Mouse (Mus musculus) hindbrain, embryonic 10.5 days (tissue): Measurements from ENCODE around the gene Pnmt. TPM values are rescaled to one million over a fixed set of nuclear protein-coding genes. Genes with fewer than 3 reads are reported as not detected.

Experiments
- DNase-seq: peaks from one replicate; pipeline ENCODE4 v3.0.0-alpha.2; 2017; ENCODE audit warnings: low spot score
- H3K27ac ChIP-seq: fragments of 300-500 bp; sonication (generic); 2 replicates; pipeline ENCODE4 v1.5.1; 2016; ENCODE audit warnings: mild to moderate bottlenecking, moderate library complexity
- H3K27me3 ChIP-seq: fragments of 300-500 bp; sonication (generic); 2 replicates; pipeline ENCODE4 v1.6.1; 2016; ENCODE audit warnings: mild to moderate bottlenecking; ENCODE audit not compliant: poor library complexity, insufficient read depth, severe bottlenecking
- H3K36me3 ChIP-seq: fragments of 300-500 bp; sonication (generic); 2 replicates; pipeline ENCODE4 v1.6.1; 2016; ENCODE audit warnings: mild to moderate bottlenecking, moderate library complexity
- H3K4me1 ChIP-seq: fragments of 300-500 bp; sonication (generic); replicated peaks from 2 replicates; pipeline ENCODE4 v1.6.1; 2016; ENCODE audit warnings: mild to moderate bottlenecking
- H3K4me3 ChIP-seq: fragments of 300-500 bp; sonication (generic); 2 replicates; pipeline ENCODE4 v1.5.1; 2016; ENCODE audit warnings: mild to moderate bottlenecking, moderate library complexity
- H3K9me3 ChIP-seq: fragments of 300-500 bp; sonication (generic); 2 replicates; pipeline ENCODE4 v1.6.1; 2016; ENCODE audit warnings: mild to moderate bottlenecking, moderate library complexity
- WGBS: fragments of 180-500 bp; shearing (Covaris S2); methylation state at CpG from one replicate; pipeline ENCODE4 v1.1.7; 2016; 5-methylcytosine and 5-hydroxymethylcytosine counted together
- polyA plus RNA-seq: library from polyadenylated mRNA; unstranded; fragments of >200 nt; fragmentation: Nextera tagmentation; extraction: Ambion mirVana; gene quantifications from 2 replicates; pipeline ENCODE4 v1.2.1, GENCODE M21; 2016

Pnmt gene
- polyA plus RNA-seq, 1 experiment from 2014 or later = 1.2 TPM

DNA sequence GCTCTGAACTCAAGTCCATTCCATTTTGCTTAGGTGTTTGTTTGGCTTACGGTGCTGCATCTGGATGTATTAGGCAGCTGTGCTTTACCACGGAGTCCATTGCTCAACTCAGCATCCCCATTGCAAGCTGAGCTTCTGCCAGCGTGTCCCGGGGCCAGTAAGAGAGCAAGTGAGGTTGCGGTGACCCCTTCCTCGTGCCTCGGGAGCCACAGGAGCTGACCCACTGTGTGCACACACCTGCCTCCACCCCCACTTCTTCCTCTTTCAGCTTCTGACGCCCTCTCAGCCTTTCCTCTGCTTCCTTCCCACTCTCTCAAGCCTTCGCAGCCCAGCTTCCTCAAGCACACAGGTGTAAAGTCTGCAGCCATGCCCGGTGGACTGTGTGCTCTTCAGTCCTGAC lies 20.0 kb upstream of the Pnmt start:
- no peak overlapping the region for H3K4me3 ChIP-seq
- no peak overlapping the region for H3K27ac ChIP-seq
- no peaks in the 10 kb centered on the region for H3K9me3 ChIP-seq
- peaks cover 32% of the 10 kb centered on the region for H3K4me1 ChIP-seq
- no peak for DNase-seq
- no peaks in the 10 kb centered on the region for H3K27me3 ChIP-seq
- H3K36me3 ChIP-seq = peaks cover 13% of the 10 kb centered on the region; the same call in 1 of the 2 replicates
- 80% methylated on average over 10 of the region's 10 CpGs for WGBS

DNA sequence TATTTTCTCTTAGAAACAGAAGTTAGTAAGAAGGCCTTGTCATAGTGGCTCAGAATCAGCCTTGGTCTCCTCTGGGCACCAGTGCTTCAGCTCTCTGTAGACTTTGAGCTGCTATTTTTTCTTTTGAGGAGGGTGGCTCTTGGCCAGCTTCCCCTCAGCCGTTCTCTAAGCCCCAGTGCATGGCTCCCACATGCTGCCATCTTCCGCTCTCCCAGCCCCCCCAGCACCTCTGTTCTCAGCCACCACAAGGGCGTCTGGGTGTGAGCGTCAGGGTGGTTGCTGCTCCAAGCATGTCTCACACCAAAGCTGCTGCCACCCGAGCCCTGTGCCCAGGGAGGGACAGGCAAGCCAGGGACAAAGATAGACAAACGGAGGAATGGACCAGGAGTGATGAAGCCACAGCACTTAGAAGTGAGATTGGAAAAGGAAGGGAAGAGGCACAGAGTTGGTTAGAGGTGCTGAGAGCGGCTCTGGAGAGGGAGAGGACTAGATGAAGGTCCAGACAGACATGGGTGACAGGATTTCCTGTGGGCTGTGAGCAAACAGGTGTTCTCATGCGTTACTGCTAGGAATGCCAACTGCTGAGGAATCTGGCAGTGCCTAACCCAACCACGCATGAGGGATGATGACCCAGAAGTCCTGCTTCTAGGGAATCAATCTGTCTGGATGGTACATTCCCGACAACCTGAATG lies 18.9 kb upstream of the Pnmt start:
- no peak overlapping the region for H3K27ac ChIP-seq
- no peaks in the 10 kb centered on the region for H3K27me3 ChIP-seq
- WGBS = 84% methylated on average over 10 of the region's 10 CpGs
- peaks cover 13% of the 10 kb centered on the region; the same call in 1 of the 2 replicates for H3K36me3 ChIP-seq
- H3K9me3 ChIP-seq = no peaks in the 10 kb centered on the region
- H3K4me1 ChIP-seq = peaks cover 32% of the 10 kb centered on the region
- no peak overlapping the region for H3K4me3 ChIP-seq
- no peak for DNase-seq

GRCm38 (mm10) chr11:98367863-98368186 lies 18.4 kb upstream of the Pnmt start:
- H3K4me1 ChIP-seq = peaks cover 32% of the 10 kb centered on the region
- peaks cover 13% of the 10 kb centered on the region; the same call in 1 of the 2 replicates for H3K36me3 ChIP-seq
- no peaks in the 10 kb centered on the region for H3K27me3 ChIP-seq
- no peak overlapping the region for H3K4me3 ChIP-seq
- no peak for DNase-seq
- H3K9me3 ChIP-seq = no peaks in the 10 kb centered on the region
- no peak overlapping the region for H3K27ac ChIP-seq
- WGBS = 90% methylated on average over 7 of the region's 7 CpGs

- DNase-seq = no peak
- H3K9me3 ChIP-seq = no peaks in the 10 kb centered on the region
- no peak overlapping the region for H3K4me3 ChIP-seq
- peaks cover 35% of the 10 kb centered on the region for H3K4me1 ChIP-seq
- H3K27me3 ChIP-seq = no peaks in the 10 kb centered on the region
- WGBS = 80% methylated on average over 6 of the region's 6 CpGs
- peaks cover 16% of the 10 kb centered on the region for H3K36me3 ChIP-seq
- H3K27ac ChIP-seq = no peak overlapping the region
These were observed 16.9 kb upstream of the Pnmt start for GRCm38 (mm10) chr11:98369337-98369736.

DNA sequence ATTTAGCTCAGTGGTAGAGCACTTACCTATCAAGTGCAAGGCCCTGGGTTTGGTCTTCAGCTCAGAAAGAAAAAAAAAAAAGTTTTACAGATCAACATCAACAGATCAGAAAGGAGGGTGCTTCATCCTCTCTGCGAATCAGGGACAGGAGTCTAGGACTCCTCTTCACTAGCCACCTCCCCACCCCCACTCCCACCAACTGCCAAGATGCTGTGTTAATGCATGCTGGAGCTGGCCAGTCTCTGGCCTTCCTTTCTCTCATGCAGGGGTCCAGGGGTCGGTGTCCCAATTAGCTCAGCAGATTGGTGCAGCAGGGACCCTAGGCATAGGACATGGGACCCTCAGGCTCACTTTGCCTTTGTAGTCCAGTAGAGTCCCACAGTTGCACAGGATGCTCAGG lies 15.7 kb upstream of the Pnmt start:
- no peak for DNase-seq
- no peaks in the 10 kb centered on the region for H3K9me3 ChIP-seq
- H3K4me1 ChIP-seq = peaks cover 44% of the 10 kb centered on the region
- H3K36me3 ChIP-seq = peaks cover 28% of the 10 kb centered on the region
- no peak overlapping the region for H3K4me3 ChIP-seq
- 79% methylated on average over 2 of the region's 2 CpGs for WGBS
- peak overlapping the region; percentile 88 for H3K27ac ChIP-seq
- H3K27me3 ChIP-seq = no peaks in the 10 kb centered on the region

- 23% methylated on average over 10 of the region's 10 CpGs for WGBS
- peaks cover 34% of the 10 kb centered on the region for H3K36me3 ChIP-seq
- peaks cover 44% of the 10 kb centered on the region for H3K4me1 ChIP-seq
- H3K27ac ChIP-seq = peak overlapping the region; percentile 88
- DNase-seq = peak; percentile 72
- peak overlapping the region; percentile 38 for H3K4me3 ChIP-seq
- no peaks in the 10 kb centered on the region for H3K9me3 ChIP-seq
- H3K27me3 ChIP-seq = no peaks in the 10 kb centered on the region
These were observed 14.6 kb upstream of the Pnmt start for GRCm38 (mm10) chr11:98371556-98372240.

- H3K27me3 ChIP-seq = no peaks in the 10 kb centered on the region
- H3K36me3 ChIP-seq = peaks cover 40% of the 10 kb centered on the region
- DNase-seq = peak; percentile 74
- WGBS = 6% methylated on average over 2 of the region's 2 CpGs
- H3K4me1 ChIP-seq = peaks cover 44% of the 10 kb centered on the region
- H3K27ac ChIP-seq = peak overlapping the region; percentile 88
- no peaks in the 10 kb centered on the region for H3K9me3 ChIP-seq
- H3K4me3 ChIP-seq = peak overlapping the region; percentile 38
These were observed 13.8 kb upstream of the Pnmt start for GRCm38 (mm10) chr11:98372406-98372805.

DNA sequence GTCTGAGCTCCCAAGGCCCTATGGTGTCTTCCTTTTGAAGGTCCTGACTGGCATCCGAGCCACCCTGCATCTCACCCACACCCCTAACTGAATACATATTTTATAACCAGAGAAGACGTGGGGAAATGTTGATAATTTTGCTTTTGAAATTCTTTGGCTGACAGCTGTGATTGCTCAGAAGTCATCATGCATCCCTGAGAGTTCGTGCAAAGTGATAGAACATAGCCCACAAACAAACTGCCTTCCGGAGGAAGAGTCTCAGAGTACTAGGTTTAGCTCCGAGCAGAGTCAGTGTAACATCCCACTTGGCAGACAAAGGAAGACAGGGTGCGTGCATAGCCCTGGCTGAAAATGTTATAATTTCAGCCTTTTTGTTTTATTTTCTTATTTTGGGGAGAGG lies 13.0 kb upstream of the Pnmt start:
- no peak for DNase-seq
- no peaks in the 10 kb centered on the region for H3K9me3 ChIP-seq
- WGBS = 91% methylated on average over 6 of the region's 6 CpGs
- no peak overlapping the region for H3K4me3 ChIP-seq
- H3K36me3 ChIP-seq = peaks cover 48% of the 10 kb centered on the region
- H3K27me3 ChIP-seq = no peaks in the 10 kb centered on the region
- no peak overlapping the region for H3K27ac ChIP-seq
- peaks cover 44% of the 10 kb centered on the region for H3K4me1 ChIP-seq

DNA sequence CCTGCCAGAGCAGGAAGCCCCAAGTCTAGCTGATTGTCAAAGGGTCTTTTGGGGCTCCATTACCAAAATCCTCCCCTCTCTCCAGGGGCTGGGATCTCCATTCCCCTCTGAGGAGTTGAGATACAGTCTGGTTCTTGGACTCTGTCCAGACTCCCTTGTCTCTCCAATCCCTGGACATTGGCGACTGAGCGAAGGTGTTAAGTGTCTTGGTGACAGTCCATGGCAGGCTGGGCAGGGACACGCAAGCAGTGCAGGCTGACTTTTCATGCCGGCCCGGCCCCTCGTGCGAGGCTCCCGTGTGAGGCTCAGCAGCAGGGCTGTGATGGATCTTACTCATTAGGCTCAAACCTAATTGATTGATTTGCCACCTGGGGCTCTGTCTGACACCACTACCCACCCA lies 12.0 kb upstream of the Pnmt start:
- H3K36me3 ChIP-seq = peaks cover 59% of the 10 kb centered on the region
- H3K4me3 ChIP-seq = no peak overlapping the region
- H3K27me3 ChIP-seq = no peaks in the 10 kb centered on the region
- 83% methylated on average over 8 of the region's 8 CpGs for WGBS
- H3K4me1 ChIP-seq = peaks cover 44% of the 10 kb centered on the region
- H3K9me3 ChIP-seq = no peaks in the 10 kb centered on the region
- no peak for DNase-seq
- no peak overlapping the region for H3K27ac ChIP-seq

- H3K4me3 ChIP-seq = no peak overlapping the region
- peaks cover 84% of the 10 kb centered on the region for H3K36me3 ChIP-seq
- no peaks in the 10 kb centered on the region for H3K9me3 ChIP-seq
- no peak overlapping the region for H3K27ac ChIP-seq
- WGBS = 66% methylated on average over 5 of the region's 5 CpGs
- no peak for DNase-seq
- H3K27me3 ChIP-seq = no peaks in the 10 kb centered on the region
- H3K4me1 ChIP-seq = peaks cover 22% of the 10 kb centered on the region
These were observed 9.5 kb upstream of the Pnmt start for GRCm38 (mm10) chr11:98376756-98377155.

DNA sequence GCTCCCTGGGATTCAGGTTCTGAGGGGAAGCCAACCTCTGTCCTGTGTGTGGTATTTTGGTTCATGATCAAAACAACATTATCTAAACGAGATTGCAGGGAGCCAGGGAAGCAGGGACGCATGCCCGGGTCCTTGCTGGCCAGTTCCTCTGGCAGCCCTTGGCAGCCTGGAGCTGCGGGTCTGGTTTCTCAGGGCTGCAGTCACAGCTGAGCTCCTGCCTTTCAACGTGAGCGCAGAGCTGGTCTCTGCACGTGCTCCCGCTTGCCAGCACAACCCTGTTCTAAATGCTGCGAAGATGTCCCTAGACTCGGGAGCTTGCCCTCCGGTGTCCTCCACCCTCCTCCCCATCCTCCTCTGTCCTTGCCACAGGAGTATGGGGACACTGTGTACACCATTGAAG lies 8.5 kb upstream of the Pnmt start:
- 88% methylated on average over 11 of the region's 11 CpGs for WGBS
- no peak overlapping the region for H3K27ac ChIP-seq
- H3K36me3 ChIP-seq = peaks cover 86% of the 10 kb centered on the region
- no peaks in the 10 kb centered on the region for H3K27me3 ChIP-seq
- no peak overlapping the region for H3K4me3 ChIP-seq
- H3K4me1 ChIP-seq = peaks cover 12% of the 10 kb centered on the region
- no peaks in the 10 kb centered on the region for H3K9me3 ChIP-seq
- no peak for DNase-seq

GRCm38 (mm10) chr11:98379379-98379778 lies 6.9 kb upstream of the Pnmt start:
- no peak for DNase-seq
- Histone ChIP-seq H3K27ac (no peak overlapping the region), H3K27me3 (peaks cover 11% of the 10 kb centered on the region), H3K36me3 (peaks cover 76% of the 10 kb centered on the region), H3K9me3 (no peaks in the 10 kb centered on the region), H3K4me1 (peaks cover 21% of the 10 kb centered on the region), H3K4me3 (no peak overlapping the region)
- WGBS = 95% methylated on average over 7 of the region's 7 CpGs

DNA sequence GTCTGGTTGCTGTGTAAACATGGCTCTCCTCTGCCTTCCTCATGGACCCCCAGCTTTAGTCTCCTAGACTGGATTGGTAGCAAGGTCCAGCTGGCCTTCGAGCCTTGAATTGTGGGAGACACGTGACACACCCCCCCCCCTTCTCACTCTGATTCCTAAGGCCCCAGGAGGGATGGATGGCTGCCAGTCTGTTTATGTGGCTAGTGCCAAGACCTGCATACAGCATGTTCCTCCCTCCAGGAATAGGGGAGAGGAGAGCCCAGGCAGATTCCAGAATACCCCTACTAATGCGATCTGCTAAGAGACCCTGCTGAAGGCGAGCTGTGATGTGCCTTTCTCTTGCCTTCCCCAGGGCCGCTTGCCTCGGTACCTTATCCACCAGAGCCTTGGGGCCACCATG lies 6.1 kb upstream of the Pnmt start:
- H3K4me3 ChIP-seq = no peak overlapping the region
- H3K36me3 ChIP-seq = peaks cover 69% of the 10 kb centered on the region
- no peak overlapping the region for H3K27ac ChIP-seq
- peaks cover 20% of the 10 kb centered on the region for H3K4me1 ChIP-seq
- H3K27me3 ChIP-seq = peaks cover 18% of the 10 kb centered on the region
- H3K9me3 ChIP-seq = no peaks in the 10 kb centered on the region
- DNase-seq = no peak
- 83% methylated on average over 6 of the region's 6 CpGs for WGBS
